ENCODE assay signal across 29 mouse cellular contexts in genomic region chr3:107667426-107667825, GRCm38 (mm10). TPM values are rescaled to one million over a fixed set of nuclear protein-coding genes. Genes with fewer than 3 reads are reported as not detected.
"Had no signal": no experiment of that assay in that cellular context is flagged by ENCODE, and none has a peak within 500 bp of the region (broad histone marks: within the 10 kb centered on the region; RNA-seq: fewer than 3 reads in every experiment).

No protein-coding gene starts in this region.

- H3K9me3 ChIP-seq: heart, embryonic 12.5 days; hindbrain, embryonic 10.5 days; hindbrain, embryonic 12.5 days; intestine, embryonic 15.5 days; kidney, embryonic 15.5 days; limb, embryonic 10.5 days; limb, embryonic 12.5 days; liver, embryonic 13.5 days; liver, embryonic 15.5 days had no signal

- H3K4me1 ChIP-seq: heart, embryonic 12.5 days; hindbrain, embryonic 10.5 days; hindbrain, embryonic 12.5 days; intestine, embryonic 15.5 days; kidney, embryonic 15.5 days; limb, embryonic 10.5 days; limb, embryonic 12.5 days; liver, embryonic 13.5 days; liver, embryonic 15.5 days had no signal

- H3K4me3 ChIP-seq: gastrocnemius, adult 2 months; heart, adult 2 months; heart, embryonic 12.5 days; hindbrain, embryonic 10.5 days; hindbrain, embryonic 12.5 days; intestine, embryonic 15.5 days; kidney, embryonic 15.5 days; layer of hippocampus, adult 2 months; left cerebral cortex, adult 2 months; limb, embryonic 10.5 days; limb, embryonic 12.5 days; liver, embryonic 13.5 days; liver, embryonic 15.5 days had no signal

- H3K4me2 ChIP-seq: heart, embryonic 12.5 days; hindbrain, embryonic 12.5 days; hindbrain, embryonic 14.5 days; intestine, embryonic 15.5 days; kidney, embryonic 15.5 days; limb, embryonic 12.5 days; liver, embryonic 11.5 days; liver, embryonic 13.5 days; liver, embryonic 15.5 days had no signal

- H3K9ac ChIP-seq: heart, embryonic 12.5 days; hindbrain, embryonic 12.5 days; hindbrain, embryonic 14.5 days; intestine, embryonic 15.5 days; kidney, embryonic 15.5 days; limb, embryonic 12.5 days; liver, embryonic 13.5 days; liver, embryonic 15.5 days; liver, postnatal 0 days had no signal

- ATAC-seq: forebrain, embryonic 16.5 days; hindbrain, embryonic 16.5 days; inflammation-experienced regulatory T-cells, adult 6 months; intestine, embryonic 15.5 days; intestine, postnatal 0 days; liver, postnatal 0 days had no signal

- DNase-seq: gastrocnemius, adult 2 months; gastrocnemius, postnatal 10 days; gastrocnemius, postnatal 25 days; heart, adult 2 months; heart, postnatal 10 days; heart, postnatal 4 days; kidney, postnatal 14 days; liver; liver, embryonic 13.5 days; liver, postnatal 0 days had no signal

- H3K27ac ChIP-seq: gastrocnemius, adult 2 months; heart, adult 2 months; hindbrain, embryonic 10.5 days; hindbrain, embryonic 12.5 days; hindbrain, embryonic 14.5 days; intestine, embryonic 15.5 days; kidney, embryonic 15.5 days; layer of hippocampus, adult 2 months; left cerebral cortex, adult 2 months; limb, embryonic 10.5 days; limb, embryonic 12.5 days; liver, embryonic 13.5 days; liver, embryonic 15.5 days had no signal

- H3K27me3 ChIP-seq: heart, embryonic 12.5 days; hindbrain, embryonic 12.5 days; intestine, embryonic 15.5 days; kidney, embryonic 15.5 days; limb, embryonic 12.5 days; liver, embryonic 13.5 days; liver, embryonic 15.5 days had no signal

RNA-seq across cellular contexts. Expression of gene Gm10961, which starts 36.3 kb away (rescaled TPM):
- polyA plus RNA-seq: forebrain, embryonic 16.5 days; heart, adult 2 months; heart, embryonic 12.5 days; heart, embryonic 14.5 days; heart, embryonic 16.5 days; hindbrain, embryonic 10.5 days; hindbrain, embryonic 12.5 days; hindbrain, embryonic 14.5 days; hindbrain, embryonic 16.5 days; inflammation-experienced regulatory T-cells, adult 6 months; intestine, embryonic 15.5 days; intestine, postnatal 0 days; kidney, embryonic 15.5 days; limb, embryonic 10.5 days; limb, embryonic 12.5 days; limb, embryonic 14.5 days; liver, embryonic 11.5 days; liver, embryonic 13.5 days; liver, embryonic 15.5 days; liver, postnatal 0 days had no signal
